Mouse (Mus musculus) CD4-positive, CD25-positive, alpha-beta regulatory T cell, adult 9 weeks (primary cell): ENCODE data around the gene Fgd3. TPM values are rescaled to one million over a fixed set of nuclear protein-coding genes. Genes with fewer than 3 reads are reported as not detected.

Experiments
- polyA plus RNA-seq: library from polyadenylated mRNA; unstranded; fragments of 100-300 nt; shearing (Covaris generic); gene quantifications from one replicate; pipeline ENCODE4 v1.2.1, GENCODE M21; 2017

Fgd3 gene
- 21.2 TPM for polyA plus RNA-seq

DNA sequence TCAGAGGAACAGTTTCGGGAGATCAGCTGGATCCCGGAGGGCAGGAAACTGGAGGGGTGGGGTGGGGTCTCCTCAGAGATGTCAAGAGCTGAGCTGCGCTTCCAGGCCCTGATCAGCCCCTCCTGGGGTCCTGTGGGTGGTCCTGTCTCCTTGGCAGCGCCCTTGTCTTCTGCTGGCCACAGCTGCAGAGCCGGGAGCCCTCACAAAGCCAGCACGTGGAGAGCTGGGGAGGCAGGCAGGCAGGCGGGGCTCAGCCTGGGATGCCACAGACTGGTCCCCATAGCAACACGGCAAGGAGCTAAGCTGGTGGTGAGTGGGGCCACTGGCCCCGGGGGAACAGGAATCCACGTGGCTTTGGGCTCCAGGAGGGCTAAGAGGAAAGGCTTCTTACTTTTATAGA, at the start of gene Fgd3:
Fgd3 (minus strand) TSS at position 272 of the 400 bp plus-strand sequence.

DNA sequence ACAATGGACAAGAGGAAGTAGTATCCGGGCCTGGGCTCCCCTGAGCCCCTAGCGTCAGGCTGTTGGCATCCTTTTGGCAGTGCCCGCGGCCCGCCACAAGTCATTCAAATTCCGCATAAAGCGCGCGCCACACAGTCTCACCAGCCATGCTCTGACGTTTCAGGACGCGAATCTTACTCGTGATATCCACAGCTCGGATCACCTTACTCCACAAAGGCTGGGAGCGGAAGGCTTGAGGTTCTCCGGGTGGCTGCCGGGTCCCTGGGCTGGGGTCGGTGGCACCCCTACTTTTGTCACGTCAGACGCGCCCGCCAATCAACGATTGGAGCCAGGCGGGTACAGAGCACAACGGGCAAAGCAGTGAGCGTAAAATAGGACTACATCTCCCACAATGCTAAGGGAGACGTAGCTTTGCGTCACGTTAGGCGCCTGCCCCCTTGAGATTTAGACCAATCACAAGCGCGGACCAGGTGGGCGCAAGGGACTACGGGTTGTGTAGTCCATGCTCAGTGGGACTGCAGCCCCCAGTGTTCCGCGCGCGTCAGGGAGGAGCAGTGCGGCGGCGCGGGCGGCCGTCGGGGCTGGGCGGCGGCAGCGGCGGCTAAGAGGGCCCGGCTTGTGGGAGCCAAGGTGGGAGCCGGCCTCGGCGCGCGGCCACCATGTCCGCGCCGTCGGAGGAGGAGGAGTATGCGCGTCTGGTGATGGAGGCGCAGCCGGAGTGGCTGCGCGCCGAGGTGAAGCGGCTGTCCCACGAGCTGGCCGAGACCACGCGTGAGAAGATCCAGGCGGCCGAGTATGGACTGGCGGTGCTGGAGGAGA, 21.1 kb upstream of the Fgd3 start, which contains the start of gene Bicd2:
Bicd2 (plus strand) TSS at position 574 of the 819 bp plus-strand sequence.

DNA sequence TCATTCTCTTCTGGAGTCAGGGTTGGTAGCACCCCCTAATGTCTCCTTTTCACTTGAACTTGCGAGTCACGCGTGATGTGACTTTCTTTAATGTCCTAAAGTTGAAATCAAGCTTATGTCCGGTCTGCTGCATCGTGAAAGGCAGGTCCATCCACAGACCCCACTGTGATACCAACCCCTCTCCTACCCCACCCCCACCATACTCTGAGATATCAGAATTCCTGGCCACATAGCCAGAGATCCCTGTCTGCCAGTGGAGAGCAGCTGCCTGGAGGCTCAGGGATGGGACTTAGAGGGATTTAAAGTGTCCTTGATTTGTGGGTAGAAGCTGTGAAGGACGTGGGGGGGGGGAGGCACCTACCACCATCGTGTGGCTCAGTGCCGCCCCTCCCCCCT, 71.6 kb downstream of the Fgd3 start, which contains the start of gene Susd3:
Susd3 (minus strand) TSS at position 240 of the 396 bp plus-strand sequence.

DNA sequence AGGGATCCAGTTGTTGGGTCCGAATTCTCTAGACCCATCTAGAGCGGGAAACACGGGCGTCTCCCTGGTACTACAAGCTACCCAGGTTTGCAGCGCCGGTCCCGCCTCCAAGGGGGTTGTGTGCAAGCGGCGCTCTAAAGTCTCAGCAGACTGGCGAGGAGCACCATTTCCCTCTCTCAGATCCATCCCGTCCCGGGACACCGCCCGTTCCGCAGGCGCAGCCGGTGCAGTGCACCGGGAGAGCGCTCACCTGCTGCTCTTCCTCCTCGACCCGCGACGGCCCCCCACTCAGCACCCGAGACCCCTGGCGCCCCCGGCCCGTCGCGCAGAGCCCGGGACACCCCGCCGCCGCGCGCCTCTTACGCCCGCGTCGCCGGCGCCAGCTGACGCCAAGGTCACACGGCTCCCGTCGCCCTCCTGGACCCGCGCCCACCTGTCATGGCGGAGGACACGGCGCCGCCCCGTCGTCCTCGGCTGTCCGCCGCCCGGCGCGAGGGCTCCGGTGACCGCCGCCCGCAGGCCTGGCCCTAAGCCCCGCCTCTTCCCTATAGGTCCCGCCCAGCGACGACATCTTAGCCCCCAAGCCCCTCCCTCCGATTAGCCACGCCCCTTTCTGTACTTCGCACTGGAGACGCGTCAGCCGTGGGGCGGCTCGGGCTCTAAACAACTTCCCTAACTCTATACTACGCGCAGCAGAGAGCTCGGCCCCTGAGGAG, 104.4 kb downstream of the Fgd3 start, which contains the start of gene Card19:
Card19 (minus strand) TSS at position 534 of the 716 bp plus-strand sequence.

Other genes with a start within 250 kb of the Fgd3 start
- gene Wnk2, start 172.3 kb downstream of the Fgd3 start, polyA plus RNA-seq = not detected
- gene Ninj1, start 132.8 kb downstream of the Fgd3 start, polyA plus RNA-seq = 28.2 TPM
- gene Card19, start 104.3 kb downstream of the Fgd3 start, polyA plus RNA-seq = 47.5 TPM
- gene Susd3, start 71.6 kb downstream of the Fgd3 start, polyA plus RNA-seq = 53.7 TPM
- 8.9 TPM for gene Bicd2, start 21.3 kb upstream of the Fgd3 start, polyA plus RNA-seq
- gene Ippk, start 100.9 kb upstream of the Fgd3 start, polyA plus RNA-seq = 13.2 TPM
- 4.7 TPM for gene Tes3-ps, start 173.0 kb upstream of the Fgd3 start, polyA plus RNA-seq
- gene Ecm2, start 184.5 kb upstream of the Fgd3 start, polyA plus RNA-seq = 0.11 TPM
- gene Aspn, start 224.1 kb upstream of the Fgd3 start, polyA plus RNA-seq = not detected